Mouse (Mus musculus) thymus, adult 2 months (tissue): ENCODE data around the gene Qrich2.

Experiments used
- CTCF ChIP-seq: fragments of 200-500 bp; IDR thresholded peaks from 2 replicates; pipeline ENCODE4 v1.5.1; 2012; ENCODE audit warnings: mild to moderate bottlenecking, control low read depth, low read length, moderate library complexity, borderline replicate concordance; ENCODE audit not compliant: control insufficient read depth, poor library complexity, insufficient read depth; ENCODE audit errors: extremely low read depth
- POLR2A ChIP-seq: fragments of 200-500 bp; IDR thresholded peaks from 2 replicates; pipeline ENCODE4 v1.6.1; 2012; ENCODE audit warnings: mild to moderate bottlenecking, low read length, control low read depth, moderate library complexity; ENCODE audit not compliant: control insufficient read depth, poor library complexity, insufficient read depth; ENCODE audit errors: extremely low read depth

GRCm38 (mm10) chr11:116511301-116511868 lies 45.3 kb upstream of the Qrich2 start:
- TF ChIP-seq CTCF (no peak), POLR2A (no peak)
